Mouse (Mus musculus) gastrocnemius, adult 18-20 months (tissue): ENCODE measurements around the gene Ctsg. TPM values are rescaled to one million over a fixed set of nuclear protein-coding genes. Genes with fewer than 3 reads are reported as not detected.
"Not testable (repeated sequence)": the region's sequence is repeated elsewhere in the genome, so short reads cannot be mapped to it uniquely, and the experiment has no call there.

Source experiments
- DNase-seq: peaks from one replicate; pipeline ENCODE4 v3.0.0; 2021; ENCODE audit warnings: low spot score
- long read RNA-seq, 2 experiments: library from polyadenylated mRNA; stranded (forward); transcript quantifications; one replicate each; pipeline ENCODE4 v2.0.0; 2021
- total RNA-seq, 2 experiments: library from RNA; stranded (reverse); gene quantifications; 2 replicates each; pipeline ENCODE4 v1.2.3; 2021

Ctsg gene
- total RNA-seq = not detected
- long read RNA-seq, experiment 1 = 0 reads
- long read RNA-seq, experiment 2 = 0 reads

GRCm38 (mm10) chr14:56102386-56102785 lies at the start of gene Ctsg:
TSS of gene Ctsg (minus strand) at chr14:56102574.
- DNase-seq = no peak

DNA sequence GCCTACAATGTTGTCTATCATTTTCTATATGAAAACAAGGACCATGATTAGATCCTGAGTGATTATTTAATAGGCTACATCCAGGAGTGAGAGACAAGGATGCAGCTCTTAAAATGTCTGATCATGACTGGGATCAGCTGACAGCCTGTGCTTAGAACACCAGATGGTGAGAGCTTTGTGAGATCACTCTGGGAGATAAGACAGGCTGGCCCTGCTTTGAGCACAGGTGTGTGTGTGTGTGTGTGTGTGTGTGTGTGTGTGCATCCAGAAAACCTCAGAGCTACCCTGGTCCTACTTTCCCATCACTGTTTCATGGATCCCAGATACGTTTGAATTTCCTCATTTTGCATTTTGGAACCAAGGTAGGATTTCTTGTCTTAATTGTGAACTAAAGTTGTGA lies 31.3 kb upstream of the Ctsg start:
- not testable (repeated sequence) for DNase-seq

GRCm38 (mm10) chr14:56132508-56132907 lies 30.1 kb upstream of the Ctsg start, which contains the start of gene Gzmd:
TSS of gene Gzmd (minus strand) at chr14:56132608.
- not testable (repeated sequence) for DNase-seq

- DNase-seq = no peak
Measured at GRCm38 (mm10) chr14:56128341-56128740, 26.0 kb upstream of the Ctsg start.

DNA sequence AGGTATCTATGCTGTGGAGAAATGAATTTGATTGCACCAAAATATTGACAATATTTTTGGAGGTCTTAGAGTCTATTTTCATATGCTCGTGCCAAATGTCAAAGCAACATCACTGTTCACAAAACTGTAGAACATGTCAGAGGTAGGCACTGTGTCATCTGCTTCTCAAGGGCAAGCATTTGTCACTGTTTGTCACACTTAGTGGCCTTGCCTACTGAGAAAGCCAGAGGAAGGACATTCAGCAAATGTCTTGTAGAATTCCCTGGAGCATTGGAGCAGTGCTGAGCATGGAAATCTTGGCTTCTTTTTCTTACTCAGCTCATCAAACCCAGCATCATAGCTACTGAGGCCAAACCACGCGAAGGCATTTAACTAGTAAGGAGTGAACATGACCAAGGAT lies 21.1 kb upstream of the Ctsg start:
- DNase-seq = no peak

DNA sequence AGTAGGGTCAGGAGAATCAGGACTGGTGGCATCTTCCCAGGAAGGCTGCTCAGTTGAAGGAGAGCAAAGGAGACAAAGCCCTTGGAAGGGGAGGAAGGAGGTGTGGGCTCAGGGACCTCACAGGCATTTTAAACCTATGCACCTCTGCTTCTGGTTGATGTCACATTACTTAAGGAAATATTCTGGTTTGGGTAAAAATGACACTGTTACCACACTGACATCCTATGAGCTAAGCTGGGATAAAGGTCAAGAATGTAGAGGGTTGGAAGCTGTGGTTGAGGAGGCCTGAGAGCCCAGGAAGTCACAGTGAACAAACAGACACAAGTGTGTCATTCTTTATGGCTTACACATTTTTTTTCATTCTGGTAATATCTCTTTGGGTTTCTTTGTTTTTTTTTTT lies 18.2 kb upstream of the Ctsg start, which contains the start of gene Gzme:
Gene Gzme (minus strand): TSS at position 101 of the 400 bp plus-strand sequence.
- no peak for DNase-seq

GRCm38 (mm10) chr14:56115531-56116310 lies 13.3 kb upstream of the Ctsg start:
- DNase-seq = not testable (repeated sequence)

DNA sequence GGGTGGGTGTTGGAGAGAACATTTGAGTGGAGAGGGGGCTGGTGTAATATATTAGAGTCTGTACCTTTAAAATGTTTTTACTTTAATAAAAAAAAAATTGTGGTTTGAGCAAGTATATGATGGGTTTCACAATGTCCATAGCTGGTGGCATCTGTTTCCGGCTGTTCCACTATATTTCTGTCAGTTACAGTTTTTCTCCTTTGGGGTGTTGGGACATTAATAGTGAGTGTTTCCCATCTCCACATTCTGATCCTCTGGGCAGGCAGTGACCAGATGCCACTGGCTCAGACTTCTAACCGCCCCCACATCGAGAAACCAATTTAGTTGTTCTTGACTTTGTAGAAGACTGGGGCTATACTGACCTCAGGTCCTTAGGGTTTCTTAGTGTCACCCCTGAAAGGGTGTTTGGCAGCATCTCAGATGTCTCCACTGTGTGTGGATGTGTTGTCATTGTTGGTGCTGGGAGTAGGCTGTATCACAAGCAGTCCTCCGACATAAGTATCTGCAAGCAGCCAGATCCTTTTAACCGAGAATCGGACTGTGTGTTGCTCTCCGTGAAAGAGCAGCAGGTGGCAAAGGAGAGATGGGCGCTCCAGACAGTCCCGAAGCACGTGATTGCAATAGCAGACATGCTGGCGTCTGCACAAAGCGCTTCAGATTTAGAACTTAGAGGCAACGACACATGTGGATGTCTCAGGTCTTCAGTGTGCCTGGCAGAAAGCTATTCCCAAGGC lies 3.2 kb upstream of the Ctsg start:
- DNase-seq = no peak

DNA sequence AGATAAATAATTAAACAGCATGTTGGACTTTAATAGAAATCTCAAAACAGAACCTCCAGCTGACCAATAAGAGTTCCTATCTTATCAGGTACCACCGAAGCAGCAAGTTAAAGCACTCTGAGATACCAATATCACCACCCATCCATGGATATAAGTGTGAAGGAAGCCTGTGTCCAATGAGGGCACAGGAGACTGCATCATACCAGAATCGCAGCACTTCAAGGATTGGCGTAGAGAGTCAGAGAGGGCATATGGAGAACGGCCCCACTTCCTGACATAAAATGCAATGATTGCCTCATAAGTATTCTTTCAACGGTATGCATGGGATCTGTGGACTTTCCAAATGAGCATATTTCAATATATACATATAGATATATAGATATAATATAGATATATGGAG lies 2.6 kb upstream of the Ctsg start:
- DNase-seq = no peak

- no peak for DNase-seq
Measured at GRCm38 (mm10) chr14:56103452-56103851, 1.1 kb upstream of the Ctsg start.

GRCm38 (mm10) chr14:56098940-56099339 lies 3.4 kb downstream of the Ctsg start:
- no peak for DNase-seq

GRCm38 (mm10) chr14:56097597-56097996 lies 4.8 kb downstream of the Ctsg start:
- no peak for DNase-seq

DNA sequence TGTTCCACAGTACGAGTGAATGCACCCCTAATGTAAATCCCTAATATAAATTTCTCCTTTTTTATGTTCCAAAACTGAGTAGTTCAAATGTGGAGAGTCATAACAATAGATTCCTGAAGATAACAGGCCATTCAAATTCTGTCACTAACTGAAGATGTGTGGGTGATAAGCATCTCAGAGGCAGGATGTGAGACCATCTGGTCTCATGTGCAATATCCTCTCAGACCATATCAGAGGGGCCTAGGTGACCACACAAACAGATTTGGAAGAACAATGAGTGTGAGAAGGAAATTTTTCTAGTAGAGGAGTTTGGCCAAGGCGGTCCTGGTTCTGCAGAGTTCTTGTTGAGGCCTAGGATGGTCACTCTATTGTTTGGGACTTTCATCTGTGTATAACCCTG lies 9.0 kb downstream of the Ctsg start:
- DNase-seq = no peak

GRCm38 (mm10) chr14:56086711-56087110 lies 15.7 kb downstream of the Ctsg start:
- no peak for DNase-seq

- DNase-seq = no peak
Measured at GRCm38 (mm10) chr14:56085167-56085566, 17.2 kb downstream of the Ctsg start, which contains the start of gene Mcpt8. TSS of gene Mcpt8 (minus strand) at chr14:56085273.

DNA sequence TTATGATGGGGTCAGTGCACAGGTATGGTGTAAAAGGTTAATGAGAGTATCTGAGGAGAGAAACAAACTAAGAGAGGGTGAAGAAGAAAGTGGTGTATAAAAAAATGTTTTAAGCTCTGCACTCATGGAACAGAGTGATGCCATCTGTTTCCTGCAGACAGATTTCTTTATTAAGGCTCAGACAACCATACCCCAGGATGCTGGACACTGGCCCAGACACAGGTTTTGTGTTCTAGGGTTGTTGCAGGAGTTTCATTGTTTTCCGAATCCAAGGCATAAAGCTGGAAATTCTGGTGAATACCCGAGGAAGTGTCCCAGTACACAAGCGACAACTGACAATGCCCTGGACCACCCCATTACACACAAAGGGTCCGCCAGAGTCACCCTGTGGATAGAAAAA lies 20.4 kb downstream of the Ctsg start:
- no peak for DNase-seq

- DNase-seq = not testable (repeated sequence)
Measured at GRCm38 (mm10) chr14:56062213-56062612, 40.2 kb downstream of the Ctsg start, which contains the start of gene Mcpt4. TSS of gene Mcpt4 (minus strand) at chr14:56062313.

- DNase-seq = no peak
Measured at GRCm38 (mm10) chr14:56057722-56058121, 44.7 kb downstream of the Ctsg start.

DNA sequence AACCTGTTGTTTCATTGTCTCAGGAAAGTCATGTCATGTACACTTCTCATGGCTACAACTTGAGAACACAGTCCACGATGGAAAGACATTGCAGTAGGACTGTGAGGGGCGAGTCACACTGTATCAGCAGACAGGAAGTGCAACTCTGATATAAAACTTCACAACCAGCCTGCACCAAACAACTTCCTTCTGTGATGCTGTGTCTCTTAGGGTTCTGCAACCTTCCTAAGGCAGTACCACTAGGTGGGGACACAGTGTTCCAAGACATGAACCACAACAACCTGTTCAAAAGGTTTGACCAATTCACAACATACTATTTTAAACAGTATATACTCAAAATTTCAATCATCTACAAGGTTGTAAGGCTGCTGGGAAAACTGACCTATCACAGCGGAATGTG lies 47.0 kb downstream of the Ctsg start:
- no peak for DNase-seq
